Mouse (Mus musculus): ENCODE measurements around the gene Fstl3.

- TF ChIP-seq CTCF (conservative IDR thresholded peaks at IDR 0.05; ENCODE audit: low read length) (no peak), POU5F1 (IDR thresholded peaks at IDR 0.05; ENCODE audit: borderline replicate concordance, low read length) (no peak), NANOG (IDR thresholded peaks at IDR 0.05; ENCODE audit: borderline replicate concordance, low read length) (no peak)
Measured at GRCm38 (mm10) chr10:79733847-79734246, 43.2 kb upstream of the Fstl3 start.
